ENCODE assay signal across 20 mouse cellular contexts in genomic region chr6:145992526-145992925, GRCm38 (mm10).
A peak's percentile ranks its signal among the peaks of the same experiment; 100 is the strongest.
DNase-seq lines count a peak whose midpoint lies in the region; TF ChIP-seq lines count a peak whose summit lies in the region.
"Had no signal": no experiment of that assay in that cellular context is flagged by ENCODE, and none has a peak within 500 bp of the region (broad histone marks: within the 10 kb centered on the region; RNA-seq: fewer than 3 reads in every experiment).

No protein-coding gene starts in this region.

- 86% methylated on average over 11 of the region's 11 CpGs for WGBS in heart, embryonic 10.5 days

- no peaks in the 10 kb centered on the region for H3K36me3 ChIP-seq in heart, embryonic 10.5 days
- H3K36me3 ChIP-seq in splenic B cell, adult 2 months (ENCODE audit: control insufficient read depth, insufficient read depth, low read length, poor library complexity, severe bottlenecking) = no peaks in the 10 kb centered on the region
- H3K36me3 ChIP-seq: embryonic facial prominence, embryonic 10.5 days; hindbrain, embryonic 13.5 days; lung, embryonic 15.5 days; neural tube, embryonic 12.5 days had no signal

- 0 out of 2 replicates have a peak overlapping the region, but pooled peaks have one; percentile 6 for H3K27ac ChIP-seq in heart, embryonic 10.5 days
- peak overlapping the region; percentile 42; the same call in 1 of the 2 replicates for H3K27ac ChIP-seq in embryonic fibroblast, embryonic 13.5 days (ENCODE audit: insufficient read depth, low read length)
- H3K27ac ChIP-seq: embryonic facial prominence, embryonic 10.5 days; heart, adult 2 months; hindbrain, embryonic 13.5 days; kidney, postnatal 0 days; layer of hippocampus, adult 2 months; lung, embryonic 15.5 days; neural tube, embryonic 12.5 days had no signal

- no peak overlapping the region for H3K4me3 ChIP-seq in heart, embryonic 10.5 days
- H3K4me3 ChIP-seq in embryonic fibroblast, embryonic 13.5 days (ENCODE audit: insufficient read depth, low read length) = no peak overlapping the region
- H3K4me3 ChIP-seq: embryonic facial prominence, embryonic 10.5 days; erythroblast, embryonic 14.5 days; heart, adult 2 months; hindbrain, embryonic 13.5 days; layer of hippocampus, adult 2 months; lung, embryonic 15.5 days; neural tube, embryonic 12.5 days had no signal

- TF ChIP-seq CTCF in embryonic fibroblast, embryonic 13.5 days (IDR thresholded peaks at IDR 0.05; ENCODE audit: borderline replicate concordance, insufficient read depth, low read length) = no peak

- no peak for DNase-seq in heart, embryonic 10.5 days (ENCODE audit: low spot score)
- no peak for DNase-seq in heart, postnatal 14 days
- DNase-seq in lung, adult 18-20 months = peak; percentile 28 to 40
- DNase-seq in lung, postnatal 25 days (ENCODE audit: low spot score) = no peak
- peak; percentile 12 for DNase-seq in splenic B cell, adult 2 months (ENCODE audit: low read depth, low spot score)
- no peak for DNase-seq in ovary, postnatal 14 days (ENCODE audit: low spot score)
- no peak for DNase-seq in cerebellum, postnatal 4 days (ENCODE audit: low spot score in 2 of 2)
- DNase-seq: cerebellum, adult 2 months; cerebellum, postnatal 36 days; layer of hippocampus, postnatal 36 days; thymus, postnatal 14 days had no signal

- 0 out of 2 replicates have a peak, but pooled peaks cover 4% of the 10 kb centered on the region for H3K4me1 ChIP-seq in heart, embryonic 10.5 days
- peaks cover 9% of the 10 kb centered on the region; the same call in 1 of the 2 replicates for H3K4me1 ChIP-seq in embryonic fibroblast, embryonic 13.5 days (ENCODE audit: control insufficient read depth, insufficient read depth, low read length)
- H3K4me1 ChIP-seq: embryonic facial prominence, embryonic 10.5 days; hindbrain, embryonic 13.5 days; neural tube, embryonic 12.5 days had no signal

- no peaks in the 10 kb centered on the region for H3K27me3 ChIP-seq in heart, embryonic 10.5 days (ENCODE audit: insufficient read depth, poor library complexity, severe bottlenecking)
- no peaks in the 10 kb centered on the region for H3K27me3 ChIP-seq in splenic B cell, adult 2 months (ENCODE audit: control insufficient read depth, insufficient read depth, low read length, poor library complexity, severe bottlenecking)
- H3K27me3 ChIP-seq: hindbrain, embryonic 13.5 days; lung, embryonic 15.5 days; neural tube, embryonic 12.5 days had no signal

- no peak for TF ChIP-seq POLR2A in embryonic fibroblast, embryonic 13.5 days (IDR thresholded peaks at IDR 0.05; ENCODE audit: low read depth, low read length)

- intact Hi-C loops in heart, postnatal 14 days (cut with DNase I) = no loop called here

- H3K9me3 ChIP-seq in heart, embryonic 10.5 days = no peaks in the 10 kb centered on the region
- H3K9me3 ChIP-seq: embryonic facial prominence, embryonic 10.5 days; hindbrain, embryonic 13.5 days; lung, embryonic 15.5 days; neural tube, embryonic 12.5 days had no signal

Comparison
In these comparisons a context has a peak if more than half of its experiments do, and no peak if none do; other contexts are left out.
1. DNase-seq: peak in lung, adult 18-20 months (2 of 2) and splenic B cell, adult 2 months (single experiment); none in heart, embryonic 10.5 days (single experiment), heart, postnatal 14 days (0 of 2), lung, postnatal 25 days (single experiment), ovary, postnatal 14 days (single experiment) and cerebellum, postnatal 4 days (0 of 2).